Mouse (Mus musculus) embryo, embryonic 11.5 days (tissue): ENCODE measurements at regions not wholly inside any gene's neighbourhood (a gene's known extent, or its start where the extent isn't known, plus 50 kb on each side); places are given as distances from the start of the nearest gene placed in this dataset.

Experiments used
- DNase-seq: peaks from one replicate; pipeline ENCODE4 v3.0.0-alpha.2; 2012; ENCODE audit warnings: low read depth, low spot score

GRCm38 (mm10) chr2:30717566-30718328 is 85.7 kb downstream of the 1700001O22Rik start:
- DNase-seq = no peak

- DNase-seq = no peak
Measured at GRCm38 (mm10) chr2:30716580-30717565, 86.6 kb downstream of the 1700001O22Rik start.

- DNase-seq = no peak
Measured at GRCm38 (mm10) chr2:30715720-30716310, 87.6 kb downstream of the 1700001O22Rik start.

GRCm38 (mm10) chr2:30713535-30713934 is 89.9 kb downstream of the 1700001O22Rik start:
- DNase-seq = no peak

- DNase-seq = no peak
Measured at GRCm38 (mm10) chr2:30712841-30713401, 90.5 kb downstream of the 1700001O22Rik start.

- no peak for DNase-seq
Measured at GRCm38 (mm10) chr2:30711853-30712498, 91.5 kb downstream of the 1700001O22Rik start.

GRCm38 (mm10) chr2:30711476-30711852 is 92.0 kb downstream of the 1700001O22Rik start:
- DNase-seq = no peak

- no peak for DNase-seq
Measured at GRCm38 (mm10) chr2:30710895-30711294, 92.6 kb downstream of the 1700001O22Rik start.

GRCm38 (mm10) chr2:30709386-30709884 is 94.0 kb downstream of the 1700001O22Rik start:
- no peak for DNase-seq

- DNase-seq = no peak
Measured at GRCm38 (mm10) chr2:30708762-30709385, 94.6 kb downstream of the 1700001O22Rik start.

GRCm38 (mm10) chr2:30708001-30708683 is 95.3 kb downstream of the 1700001O22Rik start:
- no peak for DNase-seq

- DNase-seq = no peak
Measured at GRCm38 (mm10) chr2:30707099-30708000, 96.1 kb downstream of the 1700001O22Rik start.

- DNase-seq = no peak
Measured at GRCm38 (mm10) chr2:30706036-30706435, 97.4 kb downstream of the 1700001O22Rik start.

- no peak for DNase-seq
Measured at GRCm38 (mm10) chr2:30703308-30703707, 100.2 kb downstream of the 1700001O22Rik start.

- no peak for DNase-seq
Measured at GRCm38 (mm10) chr2:30702711-30703110, 100.8 kb downstream of the 1700001O22Rik start.

- no peak for DNase-seq
Measured at GRCm38 (mm10) chr2:30700890-30701289, 102.6 kb downstream of the 1700001O22Rik start.

GRCm38 (mm10) chr2:30700471-30700870 is 103.0 kb downstream of the 1700001O22Rik start:
- DNase-seq = no peak

GRCm38 (mm10) chr2:30699797-30700454 is 103.5 kb downstream of the 1700001O22Rik start:
- no peak for DNase-seq
